Mouse (Mus musculus) layer of hippocampus, adult 2 months (tissue): ENCODE results near the gene Grhl3. TPM values are rescaled to one million over a fixed set of nuclear protein-coding genes. Genes with fewer than 3 reads are reported as not detected.
A peak's percentile ranks its signal among the peaks of the same experiment; 100 is the strongest.

ENCODE experiments used
- DNase-seq, 2 experiments: peaks; one replicate each; pipeline ENCODE4 v3.0.0; 2022; ENCODE audit warnings: low spot score in 2 of 2
- H3K27ac ChIP-seq: fragments of 200-600 bp; 2 replicates; pipeline ENCODE4 v1.8.1; 2022
- H3K4me3 ChIP-seq: fragments of 200-600 bp; 2 replicates; pipeline ENCODE4 v1.8.1; 2022; ENCODE audit warnings: mild to moderate bottlenecking
- CTCF ChIP-seq: fragments of 200-600 bp; conservative IDR thresholded peaks from 2 replicates; pipeline ENCODE4 v1.8.1; 2022; ENCODE audit warnings: antibody characterized with exemption, mild to moderate bottlenecking, moderate library complexity
- microRNA-seq, 2 experiments: library from miRNA; unstranded; fragments of <30 nt; microRNA quantifications; one replicate each; pipeline ENCODE4 v1.2.0; 2021
- total RNA-seq, 2 experiments: library from RNA; stranded (reverse); gene quantifications; 2 replicates each; pipeline ENCODE4 v1.2.3; 2021

The Grhl3 gene
- total RNA-seq, 2 experiments from 2014 or later = 0.56 to 0.97 TPM

DNA sequence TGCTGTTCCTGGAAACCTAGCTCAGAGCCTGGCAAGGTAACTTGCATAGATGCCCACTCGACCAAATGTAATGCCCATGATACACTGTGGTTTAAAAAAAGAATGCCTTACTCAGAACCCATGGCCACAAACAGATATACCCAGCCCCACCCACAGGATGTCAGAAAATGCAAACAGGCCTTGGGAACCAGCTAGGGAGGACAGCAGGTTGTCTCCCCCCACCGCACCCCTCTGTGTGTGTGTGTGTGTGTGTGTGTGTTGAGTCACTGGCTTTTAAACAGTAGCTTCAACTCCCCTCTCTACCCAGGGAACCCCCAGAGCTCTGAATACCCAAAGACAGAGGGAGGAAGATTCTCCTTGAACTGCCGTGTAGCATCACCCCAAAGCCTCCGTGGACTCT lies 80.2 kb downstream of the Grhl3 start:
- no peak for TF ChIP-seq CTCF
- no peak for DNase-seq
- Histone ChIP-seq H3K27ac (peak overlapping the region; percentile 91; the same call in 1 of the 2 replicates), H3K4me3 (peak overlapping the region; percentile 74)

Small RNAs within 50 kb of the gene (microRNA-seq; reads per million reads assigned to microRNA genes)
- 0 reads per million in 2 experiments for gene Gm25317

Other genes starting within 250 kb of the Grhl3 start
- 100 to 1,000 TPM; 136 to 153 TPM for gene Srrm1, start 220.3 kb downstream of the Grhl3 start, total RNA-seq
- gene Ncmap, start 175.4 kb downstream of the Grhl3 start, total RNA-seq = under 1 TPM; 0.39 to 0.92 TPM
- gene Rcan3, start 139.8 kb downstream of the Grhl3 start, total RNA-seq = 10 to 100 TPM; 20.3 to 23.4 TPM
- 1 to 10 TPM; 1.4 to 2.2 TPM for gene Stpg1, start 78.8 kb downstream of the Grhl3 start, total RNA-seq
- gene Nipal3, start 78.6 kb downstream of the Grhl3 start, total RNA-seq = 10 to 100 TPM; 81.8 to 85.3 TPM
- gene Ifnlr1, start 112.7 kb upstream of the Grhl3 start, total RNA-seq = under 1 TPM; 0.10 to 0.27 TPM
- under 1 TPM; 0.12 to 0.13 TPM for gene Il22ra1, start 154.5 kb upstream of the Grhl3 start, total RNA-seq
- under 1 TPM; 0.56 to 0.76 TPM for gene Myom3, start 186.1 kb upstream of the Grhl3 start, total RNA-seq